Mouse (Mus musculus) CD4-positive, CD25-positive, alpha-beta regulatory T cell (primary cell): ENCODE measurements around the gene BC035044. TPM values are rescaled to one million over a fixed set of nuclear protein-coding genes. Genes with fewer than 3 reads are reported as not detected.

Experiments
- polyA plus RNA-seq: library from polyadenylated mRNA; unstranded; fragments of 100-300 nt; shearing (Covaris generic); gene quantifications from one replicate; pipeline ENCODE4 v1.2.1, GENCODE M21; 2017

The BC035044 gene
- polyA plus RNA-seq, result 1.8 TPM

DNA sequence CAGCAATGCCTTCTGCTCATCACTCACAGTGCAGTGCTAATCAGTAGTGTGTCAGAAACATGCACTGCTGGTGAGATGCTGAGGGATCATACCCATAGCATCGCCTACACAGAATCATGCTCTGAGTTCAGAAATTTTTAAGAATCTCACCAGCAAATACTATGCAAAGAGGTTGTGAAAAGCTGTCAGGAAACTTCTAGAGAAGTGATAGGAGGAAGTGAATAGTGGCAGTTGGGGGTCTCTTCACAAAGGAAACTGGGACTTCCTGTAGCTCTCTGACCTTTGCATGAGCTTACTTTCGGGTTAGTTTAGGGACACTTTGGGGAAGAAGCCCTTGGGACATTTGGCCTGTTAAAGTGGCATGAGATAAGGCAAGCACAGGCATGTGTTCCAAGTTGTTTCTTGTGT, at the start of gene BC035044:
Gene BC035044, minus strand, starts transcription at position 179 of the 408 bp plus-strand sequence.

DNA sequence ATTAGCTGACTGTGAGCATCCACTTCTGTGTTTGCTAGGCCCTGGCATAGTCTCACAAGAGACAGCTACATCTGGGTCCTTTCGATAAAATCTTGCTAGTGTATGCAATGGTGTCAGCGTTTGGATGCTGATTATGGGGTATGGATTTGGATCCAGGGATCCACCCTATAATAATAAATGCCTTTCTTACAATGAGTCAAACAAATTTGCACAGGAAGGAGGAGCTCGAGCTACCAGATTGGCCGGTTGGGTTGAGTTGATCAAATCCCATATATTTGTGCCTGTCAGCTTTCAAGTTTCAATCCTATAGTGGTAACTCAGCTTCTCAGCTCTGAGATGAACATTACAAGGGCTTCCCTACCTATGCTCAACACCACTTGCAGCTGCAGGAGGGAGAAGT, 43.2 kb upstream of the BC035044 start, which contains the start of gene Clec2g:
Gene Clec2g, plus strand, starts transcription at position 301 of the 400 bp plus-strand sequence.

DNA sequence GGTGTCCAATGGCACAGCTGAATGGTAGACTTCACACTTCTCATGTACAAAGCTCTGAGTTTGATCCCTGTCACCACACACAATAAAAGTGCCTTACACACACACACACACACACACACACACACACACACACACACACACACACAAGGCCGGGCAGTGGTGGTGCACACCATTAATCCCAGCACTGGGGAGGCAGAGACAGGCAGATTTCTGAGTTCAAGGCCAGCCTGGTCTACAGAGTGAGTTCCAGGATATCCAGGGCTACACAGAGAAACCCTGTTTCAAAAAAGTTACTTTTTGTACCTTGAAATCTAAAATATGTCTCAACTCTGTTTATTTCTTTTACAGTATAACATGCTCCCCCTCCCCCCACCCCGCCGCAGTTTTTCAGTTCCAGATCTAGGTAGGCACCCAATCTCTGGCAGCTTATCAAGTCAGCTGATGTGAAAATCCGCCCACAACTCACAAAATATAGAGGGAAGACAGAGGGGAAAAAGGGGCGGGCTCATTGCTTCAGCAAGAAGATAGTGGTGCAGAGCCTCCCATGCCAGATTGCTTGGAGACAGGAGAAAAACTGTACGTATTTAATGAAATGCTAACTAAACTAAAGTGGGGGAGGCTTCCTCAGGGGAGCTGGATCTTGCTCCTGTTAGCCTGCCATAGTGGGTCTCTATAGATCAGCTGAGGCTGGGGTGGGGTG, 3.7 kb downstream of the BC035044 start, which contains the start of gene Clec2i:
Gene Clec2i, plus strand, starts transcription at position 498 of the 700 bp plus-strand sequence.

DNA sequence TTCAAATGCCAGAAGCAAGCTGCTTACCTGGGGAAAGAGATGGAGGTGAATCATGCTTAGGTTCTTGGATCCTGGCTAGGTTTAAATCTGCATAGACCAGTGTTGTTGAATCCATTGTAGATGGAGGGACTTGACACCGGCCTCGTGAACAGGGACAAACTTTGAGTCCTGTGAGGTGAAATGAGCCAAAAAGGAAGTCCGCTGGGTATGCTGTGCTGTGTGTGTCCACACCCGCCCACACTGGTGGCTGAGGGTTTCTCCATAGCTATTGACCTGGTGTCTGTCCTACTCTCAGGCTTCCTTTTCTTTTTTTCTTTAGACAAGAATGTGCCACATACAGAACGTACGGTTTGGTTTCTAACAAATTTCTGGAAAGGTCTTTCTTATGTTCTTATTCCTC, 64.8 kb downstream of the BC035044 start, which contains the start of the genes Gm44511 and Klrb1b:
Gene Gm44511, minus strand, starts transcription at position 184 of the 400 bp plus-strand sequence.
Gene Klrb1b, minus strand, starts transcription at position 200 of the 400 bp plus-strand sequence.

Other genes with a start within 250 kb of the BC035044 start
- gene Clec2h, start 228.7 kb downstream of the BC035044 start, polyA plus RNA-seq, result not detected
- not detected for gene Klrb1, start 168.1 kb downstream of the BC035044 start, polyA plus RNA-seq
- gene Klrb1c, start 101.9 kb downstream of the BC035044 start, polyA plus RNA-seq, result 2.1 TPM
- gene Gm44511, start 64.8 kb downstream of the BC035044 start, polyA plus RNA-seq, result not detected
- not detected for gene Klrb1b, start 64.8 kb downstream of the BC035044 start, polyA plus RNA-seq
- 106 TPM for gene Clec2i, start 3.5 kb downstream of the BC035044 start, polyA plus RNA-seq
- gene Clec2g, start 43.3 kb upstream of the BC035044 start, polyA plus RNA-seq, result not detected
- gene Klrb1f, start 154.8 kb upstream of the BC035044 start, polyA plus RNA-seq, result 1.9 TPM
- not detected for gene Clec2e, start 209.8 kb upstream of the BC035044 start, polyA plus RNA-seq